ENCODE assay signal across 8 mouse cellular contexts in genomic region chr13:76304637-76305122, GRCm38 (mm10). TPM values are rescaled to one million over a fixed set of nuclear protein-coding genes. Genes with fewer than 3 reads are reported as not detected.
DNase-seq lines count a peak whose midpoint lies in the region; TF ChIP-seq lines count a peak whose summit lies in the region.
"Had no signal": no experiment of that assay in that cellular context is flagged by ENCODE, and none has a peak within 500 bp of the region (broad histone marks: within the 10 kb centered on the region; RNA-seq: fewer than 3 reads in every experiment).

Fam81b (minus strand) TSS chr13:76305072.

- DNase-seq in kidney, adult 9 months: peak; percentile 30
- no peak for DNase-seq in kidney, postnatal 14 days
- DNase-seq in 416B (ENCODE audit: low read depth) (peak; percentile 80), CH12.LX (ENCODE audit: extremely low read depth) (peak; percentile 71)
- peak; percentile 22 for DNase-seq in embryo, embryonic 11 days
- no peak for DNase-seq in urinary bladder, postnatal 36 days (ENCODE audit: low spot score in 2 of 2)
- no peak for DNase-seq in layer of hippocampus, postnatal 25 days (ENCODE audit: extremely low spot score in 1 of 2, low spot score in 1 of 2)
- DNase-seq: kidney, postnatal 36 days had no signal

- no peaks in the 10 kb centered on the region for H3K9me3 ChIP-seq in CH12.LX (replicated peaks; ENCODE audit: low read length)

- in situ Hi-C loops in CH12.LX (cut with MboI; ENCODE audit: low pct_ligation_motif_present, low pct_unique_long_range_greater_than_20kb, low sequenced_read_pairs): loop anchor here (10.0 to 25.0 kb wide), 2 partner anchors 90 to 383 kb away; no protein-coding TSS in a partner anchor

- TF ChIP-seq CTCF in CH12.LX (conservative IDR thresholded peaks at IDR 0.05 in 1 of 2, IDR thresholded peaks at IDR 0.05 in 1 of 2; ENCODE audit: low read depth in 2 of 2, low read length in 2 of 2): peak; percentile 31 to 88; a peak in 3 of 4 replicates

- no peak within 1 kb of the TSS for H3K4me3 ChIP-seq in CH12.LX (replicated peaks in 1 of 3; ENCODE audit: low read depth in 2 of 3, low read length in 2 of 3, poor library complexity in 1 of 3)

- no peak within 1 kb of the TSS for H3K4me2 ChIP-seq in CH12.LX (ENCODE audit: insufficient read depth, low read depth, poor library complexity, severe bottlenecking)

- no peak for TF ChIP-seq EP300 in CH12.LX (IDR thresholded peaks at IDR 0.05; ENCODE audit: low read length)

- H3K79me2 ChIP-seq in CH12.LX (replicated peaks; ENCODE audit: control insufficient read depth, extremely low read depth, insufficient read depth, poor library complexity, severe bottlenecking): no peaks in the 10 kb centered on the region

- TF ChIP-seq POLR2A in CH12.LX (IDR thresholded peaks at IDR 0.05; ENCODE audit: low read depth, low read length): no peak

- H3K27me3 ChIP-seq in CH12.LX (replicated peaks): no peaks in the 10 kb centered on the region

- no peaks in the 10 kb centered on the region for H3K36me3 ChIP-seq in CH12.LX (replicated peaks in 1 of 2; ENCODE audit: control insufficient read depth in 1 of 2, insufficient read depth in 1 of 2, low read length in 1 of 2)

- no peak within 1 kb of the TSS for H3K9ac ChIP-seq in CH12.LX (ENCODE audit: insufficient read depth, low read depth)

- dilution Hi-C loops in CH12.LX (cut with MboI; ENCODE audit: extremely low pct_ligation_motif_present, extremely low pct_unique_long_range_greater_than_20kb, low sequenced_read_pairs): no loop called here

- peak; percentile 92 for TF ChIP-seq RAD21 in CH12.LX (IDR thresholded peaks at IDR 0.05; ENCODE audit: low read depth, low read length)

- H3K27ac ChIP-seq in CH12.LX (ENCODE audit: insufficient read depth, low read depth): no peak within 1 kb of the TSS

- H3K4me1 ChIP-seq in CH12.LX (ENCODE audit: control insufficient read depth in 1 of 2, insufficient read depth in 2 of 2): peaks cover 0 to 10% of the 10 kb centered on the region in 2 experiments; a peak in 3 of 4 replicates

TF ChIP-seq in CH12.LX, 34 proteins besides CTCF, POLR2A, EP300 and RAD21:
- TF ChIP-seq SMC3 (IDR thresholded peaks at IDR 0.05; ENCODE audit: low read depth, low read length) (peak; percentile 94), SIN3A (IDR thresholded peaks at IDR 0.05; ENCODE audit: low read length) (no peak), ZC3H11A (IDR thresholded peaks at IDR 0.05; ENCODE audit: low read depth, low read length) (peak; percentile 84), JUND (conservative IDR thresholded peaks at IDR 0.05; ENCODE audit: low read depth, low read length) (no peak)

RNA-seq across cellular contexts. Expression of gene Fam81b, which starts in this region (rescaled TPM):
- total RNA-seq in CH12.LX (2012; rRNA removed) (not detected in 2 replicates), CH12.LX (2014; rRNA removed) (not detected in 2 replicates)
- polyA plus RNA-seq in CH12.LX (2012; ENCODE audit: insufficient read length, low read depth): not detected in 2 replicates
- total RNA-seq in layer of hippocampus, postnatal 25 days (2021): not detected

Comparison
In these comparisons a context has a peak if more than half of its experiments do, and no peak if none do; other contexts are left out.
1. DNase-seq: peak in kidney, adult 9 months (single experiment), 416B (single experiment) and embryo, embryonic 11 days (single experiment); none in kidney, postnatal 14 days (single experiment), urinary bladder, postnatal 36 days (0 of 2) and layer of hippocampus, postnatal 25 days (0 of 2).
2. Peak in DNase-seq in CH12.LX; RNA of the gene not detected or under 1 TPM.